Mouse (Mus musculus) CD8-positive naive resting alpha-beta T cell, adult 57 days (primary cell): ENCODE data around the gene Cspg5. TPM values are rescaled to one million over a fixed set of nuclear protein-coding genes. Genes with fewer than 3 reads are reported as not detected.

Source experiments
- total RNA-seq: library from RNA; stranded (reverse); gene quantifications from one replicate; pipeline ENCODE4 v1.2.4, GENCODE M21; 2023

Cspg5 gene
- total RNA-seq, result 3.2 TPM

GRCm38 (mm10) chr9:110243221-110243833 is at the start of gene Cspg5:
Cspg5 (plus strand) TSS chr9:110243783.

GRCm38 (mm10) chr9:110304969-110305651 is 61.5 kb downstream of the Cspg5 start, which contains the start of gene Elp6:
Elp6 (plus strand) TSS chr9:110305173.

Other genes starting within 250 kb of the Cspg5 start
- 54.6 TPM for gene Smarcc1, start 126.1 kb upstream of the Cspg5 start, total RNA-seq
- 136 TPM for gene Dhx30, start 126.0 kb upstream of the Cspg5 start, total RNA-seq
- 7.4 TPM for gene Elp6, start 61.4 kb downstream of the Cspg5 start, total RNA-seq
- gene Scap, start 89.5 kb downstream of the Cspg5 start, total RNA-seq, result 72.6 TPM
- gene Ptpn23, start 164.4 kb downstream of the Cspg5 start, total RNA-seq, result 59.0 TPM
- 4.0 TPM for gene Ngp, start 176.0 kb downstream of the Cspg5 start, total RNA-seq
- gene Klhl18, start 232.9 kb downstream of the Cspg5 start, total RNA-seq, result 28.3 TPM
- gene Kif9, start 233.2 kb downstream of the Cspg5 start, total RNA-seq, result 0.52 TPM